Mouse (Mus musculus) liver, embryonic 15.5 days (tissue): ENCODE data around the gene Usp17le. TPM values are rescaled to one million over a fixed set of nuclear protein-coding genes. Genes with fewer than 3 reads are reported as not detected.
"Not testable (repeated sequence)": the region's sequence is repeated elsewhere in the genome, so short reads cannot be mapped to it uniquely, and the experiment has no call there.

Experiments used
- ATAC-seq: fragments of 200-750 bp; cut with Nextera tagmentation; 2 replicates; pipeline ENCODE4 v1.8.0; 2017; ENCODE audit warnings: moderate number of reproducible peaks, mild to moderate bottlenecking, moderate library complexity; ENCODE audit not compliant: insufficient read depth
- H3K27ac ChIP-seq: fragments of 300-500 bp; sonication (generic); replicated peaks from 2 replicates; pipeline ENCODE4 v1.5.1; 2015; ENCODE audit warnings: mild to moderate bottlenecking, inconsistent platforms
- H3K27me3 ChIP-seq: fragments of 300-500 bp; sonication (generic); 2 replicates; pipeline ENCODE4 v1.6.1; 2015; ENCODE audit warnings: mild to moderate bottlenecking, inconsistent platforms
- H3K36me3 ChIP-seq: fragments of 300-500 bp; sonication (generic); replicated peaks from 2 replicates; pipeline ENCODE4 v1.6.1; 2015; ENCODE audit warnings: moderate library complexity, mild to moderate bottlenecking, inconsistent platforms
- H3K4me1 ChIP-seq: fragments of 300-500 bp; sonication (generic); replicated peaks from 2 replicates; pipeline ENCODE4 v1.6.1; 2015; ENCODE audit warnings: inconsistent platforms
- H3K4me2 ChIP-seq: fragments of 300-500 bp; sonication (generic); 2 replicates; pipeline ENCODE4 v1.6.1; 2015; ENCODE audit warnings: moderate library complexity, mild to moderate bottlenecking, inconsistent platforms
- H3K4me3 ChIP-seq: fragments of 300-500 bp; sonication (generic); replicated peaks from 2 replicates; pipeline ENCODE4 v1.5.1; 2015; ENCODE audit warnings: mild to moderate bottlenecking, inconsistent platforms
- H3K9ac ChIP-seq: fragments of 300-500 bp; sonication (generic); 2 replicates; pipeline ENCODE4 v1.6.1; 2015; ENCODE audit warnings: moderate library complexity, mild to moderate bottlenecking, inconsistent platforms
- H3K9me3 ChIP-seq: fragments of 300-500 bp; sonication (generic); replicated peaks from 2 replicates; pipeline ENCODE4 v1.6.1; 2016; ENCODE audit warnings: inconsistent platforms
- WGBS: fragments of 180-500 bp; shearing (Covaris S2); methylation state at CpG from one replicate; pipeline ENCODE4 v1.1.7; 2015; ENCODE audit warnings: mixed read lengths; ENCODE audit not compliant: insufficient replicate concordance; 5-methylcytosine and 5-hydroxymethylcytosine counted together
- polyA plus RNA-seq: library from polyadenylated mRNA; unstranded; fragments of >200 nt; fragmentation: Nextera tagmentation; extraction: Ambion mirVana; gene quantifications from 2 replicates; pipeline ENCODE4 v1.2.1, GENCODE M21; 2015

Usp17le gene
- not detected in 2 replicates for polyA plus RNA-seq

DNA sequence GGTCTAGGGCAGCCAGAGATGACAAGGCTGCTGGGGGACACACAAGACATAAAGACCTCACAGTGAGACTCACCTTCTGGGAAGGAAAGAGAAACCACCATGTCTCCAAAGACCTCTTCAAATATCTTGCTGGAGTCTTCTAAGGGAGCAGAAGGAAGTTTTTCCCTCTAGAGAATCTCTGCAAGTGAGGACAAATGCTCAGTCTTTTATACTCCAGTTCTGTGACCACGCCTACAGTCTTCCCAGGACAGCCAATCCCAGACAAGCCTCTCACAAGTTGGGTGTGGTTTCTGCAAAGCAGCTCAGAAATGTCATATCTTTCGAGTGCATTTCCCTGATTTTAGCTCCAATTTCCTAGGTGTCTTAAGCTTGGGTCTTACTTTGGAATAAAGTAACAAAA lies at the start of gene Usp17le:
Usp17le (minus strand) TSS at position 101 of the 400 bp plus-strand sequence.
- not testable (repeated sequence) for H3K27me3 ChIP-seq, H3K9ac ChIP-seq, H3K36me3 ChIP-seq, H3K27ac ChIP-seq, H3K4me1 ChIP-seq, ATAC-seq, H3K4me3 ChIP-seq, H3K9me3 ChIP-seq, H3K4me2 ChIP-seq
- WGBS = 31% methylated on average over 2 of the region's 2 CpGs

DNA sequence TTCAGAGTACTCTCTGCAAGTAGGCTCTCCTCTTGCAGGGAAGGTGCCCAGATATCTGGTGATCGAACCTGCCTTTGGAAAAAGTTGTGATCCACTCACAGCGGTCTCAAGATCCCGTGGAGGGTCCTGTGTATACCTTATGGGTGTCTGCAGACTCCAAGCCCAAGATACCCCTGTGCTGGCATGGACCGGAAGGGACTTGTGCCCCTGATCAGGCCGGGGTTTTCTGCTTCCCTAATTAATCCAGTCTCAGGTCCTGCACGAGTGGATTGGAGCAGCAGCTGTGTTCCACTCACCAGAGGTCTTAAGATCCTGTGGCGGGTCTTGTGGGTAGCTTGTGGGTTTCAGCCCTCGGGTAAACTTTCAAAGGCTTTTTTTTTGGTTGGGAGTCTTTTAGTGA lies 33.1 kb upstream of the Usp17le start:
- H3K27me3 ChIP-seq, ATAC-seq, H3K9ac ChIP-seq, H3K9me3 ChIP-seq, H3K4me1 ChIP-seq, H3K4me3 ChIP-seq, H3K4me2 ChIP-seq, H3K27ac ChIP-seq, H3K36me3 ChIP-seq: not testable (repeated sequence)
- 49% methylated on average over 8 of the region's 8 CpGs for WGBS

DNA sequence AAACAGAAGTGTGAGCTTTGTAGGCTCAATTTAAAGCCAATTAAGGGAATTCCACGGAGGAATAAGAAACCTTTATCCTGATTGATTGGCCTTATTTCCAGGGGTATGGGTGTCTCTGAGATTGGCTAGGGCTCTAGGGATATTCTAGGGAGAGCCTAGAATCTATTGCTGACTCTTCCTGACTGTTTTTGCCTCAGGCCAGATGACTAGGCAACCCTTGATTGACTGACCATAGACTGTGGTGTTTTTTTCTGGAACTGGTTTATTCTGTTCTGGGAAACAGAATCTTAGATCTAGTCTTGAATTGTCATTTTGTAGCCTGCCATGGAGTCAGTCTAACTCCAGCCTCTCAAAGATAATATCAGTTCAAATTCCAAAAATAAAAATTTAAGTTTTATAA lies 13.5 kb upstream of the Usp17le start:
- H3K9me3 ChIP-seq = no peaks in the 10 kb centered on the region
- no peak overlapping the region for H3K27ac ChIP-seq
- H3K4me2 ChIP-seq = no peak overlapping the region
- no peak overlapping the region for H3K4me3 ChIP-seq
- no peaks in the 10 kb centered on the region for H3K4me1 ChIP-seq
- H3K36me3 ChIP-seq = no peaks in the 10 kb centered on the region
- H3K9ac ChIP-seq = no peak overlapping the region
- ATAC-seq = no peak
- WGBS = 49% methylated on average over 1 of the region's 1 CpGs
- no peaks in the 10 kb centered on the region for H3K27me3 ChIP-seq

Other genes starting within 250 kb of the Usp17le start
- gene Olfr651, start 227.3 kb downstream of the Usp17le start, polyA plus RNA-seq = not detected in 2 replicates
- not detected in 2 replicates for gene Olfr652, start 216.6 kb downstream of the Usp17le start, polyA plus RNA-seq
- not detected in 2 replicates for gene Olfr653, start 200.2 kb downstream of the Usp17le start, polyA plus RNA-seq
- gene Olfr654, start 190.4 kb downstream of the Usp17le start, polyA plus RNA-seq = not detected in 2 replicates
- not detected in 2 replicates for gene Olfr655, start 175.7 kb downstream of the Usp17le start, polyA plus RNA-seq
- gene Olfr656, start 163.5 kb downstream of the Usp17le start, polyA plus RNA-seq = not detected in 2 replicates
- not detected in 2 replicates for gene Olfr657, start 152.7 kb downstream of the Usp17le start, polyA plus RNA-seq
- not detected in 2 replicates for gene Olfr658, start 130.2 kb downstream of the Usp17le start, polyA plus RNA-seq
- not detected in 2 replicates for gene Olfr659, start 110.7 kb downstream of the Usp17le start, polyA plus RNA-seq
- gene Olfr661, start 91.0 kb downstream of the Usp17le start, polyA plus RNA-seq = not detected in 2 replicates
- not detected in 2 replicates for gene Usp17lb, start 65.1 kb upstream of the Usp17le start, polyA plus RNA-seq
- not detected in 2 replicates for gene Usp17la, start 79.5 kb upstream of the Usp17le start, polyA plus RNA-seq
- not detected in 2 replicates for gene Olfr665, start 100.6 kb upstream of the Usp17le start, polyA plus RNA-seq
- gene Olfr666, start 118.5 kb upstream of the Usp17le start, polyA plus RNA-seq = not detected in 2 replicates
- gene Olfr667, start 144.0 kb upstream of the Usp17le start, polyA plus RNA-seq = not detected in 2 replicates
- not detected in 2 replicates for gene Olfr668, start 150.6 kb upstream of the Usp17le start, polyA plus RNA-seq
- gene Olfr669, start 156.8 kb upstream of the Usp17le start, polyA plus RNA-seq = not detected in 2 replicates
- not detected in 2 replicates for gene Olfr670, start 185.2 kb upstream of the Usp17le start, polyA plus RNA-seq
- gene Olfr671, start 201.7 kb upstream of the Usp17le start, polyA plus RNA-seq = not detected in 2 replicates
- gene Olfr672, start 224.6 kb upstream of the Usp17le start, polyA plus RNA-seq = not detected in 2 replicates